Mouse (Mus musculus) layer of hippocampus, adult 18-20 months (tissue): ENCODE measurements around the gene Fbh1. TPM values are rescaled to one million over a fixed set of nuclear protein-coding genes. Genes with fewer than 3 reads are reported as not detected.
A peak's percentile ranks its signal among the peaks of the same experiment; 100 is the strongest.
"Not testable (repeated sequence)": the region's sequence is repeated elsewhere in the genome, so short reads cannot be mapped to it uniquely, and the experiment has no call there.

ENCODE experiments used
- DNase-seq, 2 experiments: peaks; one replicate each; pipeline ENCODE4 v3.0.0; 2022; ENCODE audit warnings: low spot score in 2 of 2
- total RNA-seq, 2 experiments: library from RNA; stranded (reverse); gene quantifications; 2 replicates each; pipeline ENCODE4 v1.2.3; 2021

The Fbh1 gene
- total RNA-seq, 2 experiments from 2014 or later: 78.6 to 83.4 TPM

- DNase-seq: peak in 1 of 2 experiments; percentile 34
Measured at GRCm38 (mm10) chr2:11727574-11727973, 49.8 kb downstream of the Fbh1 start.

GRCm38 (mm10) chr2:11722564-11722963, 54.8 kb downstream of the Fbh1 start:
- no peak for DNase-seq

GRCm38 (mm10) chr2:11718573-11718972, 58.8 kb downstream of the Fbh1 start:
- no peak for DNase-seq

DNA sequence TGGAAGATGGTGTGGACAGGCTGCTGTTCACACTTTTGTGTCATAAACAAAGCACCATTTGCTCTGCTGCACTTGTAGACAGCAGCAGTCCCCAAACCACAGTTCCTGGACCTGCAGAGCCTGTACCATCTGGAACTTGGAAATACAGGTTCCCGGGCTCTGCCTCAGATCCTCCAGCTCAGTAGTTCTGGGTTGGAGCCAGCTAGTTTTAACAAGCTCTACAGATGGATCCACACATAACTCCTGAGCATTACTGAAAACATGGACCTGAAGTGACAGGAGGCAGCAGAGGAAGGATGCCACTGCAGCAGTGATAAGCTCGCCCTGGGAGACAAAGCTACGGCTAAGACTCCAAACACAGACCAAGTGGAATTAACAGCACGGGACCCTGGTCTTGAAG, 62.8 kb downstream of the Fbh1 start:
- peak in 1 of 2 experiments; percentile 49 for DNase-seq

- no peak for DNase-seq
Measured at GRCm38 (mm10) chr2:11713021-11713420, 64.4 kb downstream of the Fbh1 start.

DNA sequence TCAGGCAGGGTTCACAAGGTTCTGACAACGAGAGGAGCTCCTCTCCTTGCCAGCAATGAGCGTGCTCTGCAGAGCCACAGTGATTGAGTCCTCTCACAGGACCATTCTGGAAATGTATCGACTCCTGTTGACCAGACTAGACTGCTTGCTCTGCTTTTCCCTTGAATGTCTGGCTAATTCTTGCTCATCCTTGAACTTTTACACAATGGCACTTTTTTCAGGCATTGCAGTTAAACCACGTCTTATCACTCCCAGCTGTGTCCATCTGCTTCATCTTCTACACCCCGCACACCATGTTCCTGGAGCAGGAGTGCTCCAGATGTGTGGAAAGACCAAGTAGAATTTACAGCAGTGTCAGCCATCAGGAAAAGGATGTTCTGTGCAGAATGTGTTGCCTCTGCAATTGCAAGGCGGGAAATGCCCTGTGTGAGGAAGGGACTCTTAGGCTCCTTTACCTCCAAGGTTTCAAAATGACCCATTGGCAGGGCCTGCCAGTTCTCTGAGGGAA, 64.8 kb downstream of the Fbh1 start:
- no peak for DNase-seq

DNA sequence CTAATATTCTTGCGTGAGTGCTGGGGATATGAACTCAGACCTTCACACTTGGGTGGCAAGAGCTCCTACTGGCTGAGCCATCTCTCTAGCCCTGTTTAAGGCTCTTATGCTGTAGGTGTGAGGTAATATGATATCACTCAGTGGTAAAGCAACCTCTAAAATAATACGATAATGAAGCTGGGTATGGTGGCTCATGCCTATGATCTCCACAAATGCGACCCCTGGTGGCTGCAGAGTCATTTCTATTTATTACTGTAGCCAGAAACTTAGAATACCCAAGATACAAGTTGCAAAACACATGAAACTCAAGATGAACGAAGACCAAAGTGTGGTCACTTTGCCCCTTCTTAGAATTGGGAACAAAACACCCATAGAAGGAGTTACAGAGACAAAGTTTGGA, 67.3 kb downstream of the Fbh1 start:
- DNase-seq: not testable (repeated sequence)

DNA sequence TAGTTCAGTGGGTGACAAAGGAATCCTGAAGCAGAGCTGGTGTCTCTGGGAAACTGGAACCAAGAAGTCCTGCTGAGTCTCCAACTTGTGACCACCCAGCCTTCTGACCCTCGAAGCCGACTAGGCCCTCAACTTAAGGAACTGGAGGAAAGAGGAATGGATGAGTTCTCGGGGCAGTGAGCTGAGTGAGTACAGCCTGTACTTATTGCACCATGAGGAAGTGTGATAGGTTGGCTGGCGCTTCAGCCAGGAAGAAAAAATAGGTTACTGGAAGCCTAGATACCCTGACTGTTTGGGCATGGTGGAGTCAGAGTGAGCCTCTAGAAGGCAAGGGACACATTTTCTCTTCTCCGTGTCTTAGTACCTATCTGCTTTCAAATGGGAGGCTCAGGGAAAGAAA, 68.8 kb downstream of the Fbh1 start:
- no peak for DNase-seq

GRCm38 (mm10) chr2:11706746-11707065, 70.7 kb downstream of the Fbh1 start:
- peak in 1 of 2 experiments; percentile 12 for DNase-seq

GRCm38 (mm10) chr2:11706030-11706745, 71.2 kb downstream of the Fbh1 start:
- DNase-seq: no peak

DNA sequence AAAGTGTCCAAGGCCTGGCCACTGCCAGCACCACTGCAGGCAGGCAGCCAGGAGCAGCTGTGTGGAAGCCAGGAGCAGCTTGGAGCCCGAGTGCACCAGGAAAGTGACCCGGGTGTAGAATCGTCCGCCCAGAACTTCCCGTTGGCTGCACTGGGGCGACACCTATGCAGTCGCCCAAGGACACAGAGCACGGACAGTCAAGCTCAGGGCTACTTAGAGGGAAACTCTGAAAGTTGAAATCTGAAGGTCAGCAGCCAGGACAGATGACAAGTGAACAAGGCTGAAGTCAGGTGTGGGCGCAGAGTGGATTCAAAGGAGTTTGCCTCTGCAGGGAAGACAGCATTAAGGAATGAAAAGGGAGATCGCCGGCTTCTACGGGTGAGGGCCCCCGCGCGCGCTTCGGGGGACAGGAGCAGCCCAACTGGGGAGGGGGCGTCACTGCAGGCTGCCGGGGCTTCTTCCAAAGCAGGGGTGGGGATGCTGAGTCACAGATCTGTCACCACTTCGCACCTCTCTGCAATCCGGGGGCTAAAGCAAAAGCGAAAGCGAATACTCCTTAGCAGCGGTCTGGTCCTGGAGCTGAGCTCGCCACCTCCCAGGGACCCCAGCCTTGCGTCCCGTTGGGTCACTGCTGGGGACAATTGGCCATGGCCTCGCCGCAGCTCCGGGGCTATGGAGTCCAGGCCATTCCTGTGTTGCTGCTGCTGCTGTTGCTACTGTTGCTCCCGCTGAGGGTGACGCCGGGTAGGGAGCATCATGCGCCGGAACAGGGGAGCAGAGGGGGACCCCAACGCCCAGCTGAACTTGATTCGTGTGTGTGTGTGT, 72.0 kb downstream of the Fbh1 start, which contains the start of gene Il15ra:
Gene Il15ra, plus strand, starts transcription at position 90 of the 825 bp plus-strand sequence.
- peak; percentile 45 to 57 for DNase-seq

GRCm38 (mm10) chr2:11699905-11700304, 77.5 kb downstream of the Fbh1 start:
- DNase-seq: no peak

- DNase-seq: no peak
Measured at GRCm38 (mm10) chr2:11698994-11699393, 78.4 kb downstream of the Fbh1 start.

DNA sequence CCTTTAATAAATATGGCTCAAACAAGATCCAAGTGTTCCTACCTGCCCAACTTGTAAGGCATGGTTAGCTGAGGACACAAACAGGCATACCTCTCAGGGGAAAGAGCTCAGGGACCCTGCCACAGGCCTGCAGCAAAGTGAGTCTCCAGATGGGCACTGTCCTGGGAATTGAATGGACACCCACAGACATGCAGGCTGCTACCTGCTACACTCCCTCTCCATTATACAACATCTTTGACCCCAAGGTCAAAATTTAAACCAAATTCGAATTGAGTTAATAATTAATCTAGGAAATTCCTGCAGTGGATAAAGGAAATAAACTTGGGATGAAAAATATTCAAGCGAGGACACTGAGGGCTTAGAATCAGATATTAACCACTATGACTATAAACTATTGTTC, 81.5 kb downstream of the Fbh1 start:
- no peak for DNase-seq

GRCm38 (mm10) chr2:11694104-11694503, 83.3 kb downstream of the Fbh1 start:
- no peak for DNase-seq

DNA sequence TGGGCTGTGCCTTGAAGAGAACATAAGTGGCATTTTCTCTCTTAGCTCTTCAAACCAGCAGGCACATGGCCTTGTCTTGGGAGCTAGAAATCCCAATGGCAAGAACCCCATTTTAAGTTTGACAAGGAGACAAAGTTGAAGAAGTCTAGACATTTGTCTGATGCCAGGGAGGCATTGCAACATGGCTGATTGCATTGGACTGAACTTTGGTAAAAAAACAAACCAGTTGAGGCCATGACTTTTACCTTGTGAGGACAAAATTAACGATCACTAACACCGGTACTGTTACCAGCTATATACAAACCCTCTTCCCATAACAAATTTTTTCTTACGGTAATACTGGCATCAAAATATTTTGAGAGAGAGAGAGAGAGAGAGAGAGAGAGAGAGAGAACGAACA, 84.0 kb downstream of the Fbh1 start:
- DNase-seq: no peak

Other genes starting within 250 kb of the Fbh1 start
- 10 to 100 TPM; 40.0 to 41.4 TPM for gene Pfkfb3, start 223.5 kb downstream of the Fbh1 start, total RNA-seq
- 10 to 100 TPM; 70.9 to 93.0 TPM for gene Rbm17, start 173.4 kb downstream of the Fbh1 start, total RNA-seq
- gene Gm17490, start 151.3 kb downstream of the Fbh1 start, total RNA-seq: not detected
- gene Il2ra, start 134.8 kb downstream of the Fbh1 start, total RNA-seq: under 1 TPM; 0.07 to 0.08 TPM
- gene Il15ra, start 72.3 kb downstream of the Fbh1 start, total RNA-seq: 1 to 10 TPM; 6.1 to 8.2 TPM
- gene Ankrd16, start 294 bp upstream of the Fbh1 start, total RNA-seq: 10 to 100 TPM; 45.5 to 50.0 TPM